Mouse (Mus musculus) Patski (cell line): ENCODE measurements around the gene Pex16. TPM values are rescaled to one million over a fixed set of nuclear protein-coding genes. Genes with fewer than 3 reads are reported as not detected.
A peak's percentile ranks its signal among the peaks of the same experiment; 100 is the strongest.

ENCODE experiments used
- ATAC-seq: fragments of 100-300 bp; one replicate; pipeline ENCODE4 v1.8.0; 2021
- CTCF ChIA-PET: fragments of 350-600 bp; sonication (Branson Sonifier 250); formaldehyde crosslinking; loops from one replicate; lab custom pipeline; 2022; ENCODE audit warnings: inconsistent platforms; lab: Charles Lee
- POLR2A ChIA-PET: fragments of 350-600 bp; sonication (Branson Sonifier 250); formaldehyde crosslinking; loops from one replicate; lab custom pipeline; 2022; ENCODE audit warnings: antibody characterized with exemption, inconsistent platforms; lab: Charles Lee
- DNase-seq: peaks from one replicate; pipeline ENCODE4 v3.0.0-alpha.2; 2011; ENCODE audit warnings: low read depth, low spot score
- H3K27me3 ChIP-seq: fragments of 371-371 bp; one replicate; pipeline ENCODE4 v1.5.1; 2021
- CTCF ChIP-seq: fragments of 100-300 bp; IDR thresholded peaks from one replicate; pipeline ENCODE4 v1.5.1; 2021
- in situ Hi-C: fragments of 300-500 bp; cut with MboI; formaldehyde crosslinking; loops from 3 replicates; pipeline ENCODE4 v1.11.1; 2018; ENCODE audit warnings: low pct_unique_long_range_greater_than_20kb, mixed read lengths
- polyA plus RNA-seq: library from polyadenylated mRNA; unstranded; gene quantifications from one replicate; pipeline ENCODE4 v1.2.3, GENCODE M21; 2021

Pex16 gene
- 21.4 TPM for polyA plus RNA-seq

GRCm38 (mm10) chr2:92374514-92374913 is at the start of gene Pex16, which contains the start of gene Large2:
Gene Pex16 (plus strand): TSS chr2:92374676.
Gene Large2 (minus strand): TSS chr2:92374869.
- ChIA-PET CTCF (interaction anchor here (1.0 to 1.3 kb wide), 4 partner anchors 14 to 111 kb away, joined by 3 to 4 read pairs (median 4); partner anchors contain the start of gene Cry2), POLR2A (interaction anchor here (1.9 kb wide), 1 partner anchor 59 kb away, joined by 5 read pairs; the partner anchor contains the start of gene Cry2)
- H3K27me3 ChIP-seq: no peaks in the 10 kb centered on the region
- no peak for DNase-seq
- in situ Hi-C loops: no loop called here
- TF ChIP-seq CTCF: no peak
- no peak for ATAC-seq

- H3K27me3 ChIP-seq: no peaks in the 10 kb centered on the region
- ChIA-PET POLR2A (interaction anchor here (0.6 kb wide), 1 partner anchor 578 kb away, joined by 3 read pairs; no protein-coding TSS in a partner anchor), CTCF (interaction anchor here (1.2 kb wide), 1 partner anchor 12 kb away, joined by 3 read pairs; no protein-coding TSS in a partner anchor)
- no peak for TF ChIP-seq CTCF
- DNase-seq: no peak
- in situ Hi-C loops: loop anchor here (10.0 kb wide), 1 partner anchor 331 kb away; no protein-coding TSS in a partner anchor
- no peak for ATAC-seq
These were observed 48.8 kb upstream of the Pex16 start for GRCm38 (mm10) chr2:92325676-92326075.

GRCm38 (mm10) chr2:92326221-92326620 is 48.3 kb upstream of the Pex16 start:
- no peak for TF ChIP-seq CTCF
- ATAC-seq: no peak
- ChIA-PET POLR2A (interaction anchor here (0.6 kb wide), 1 partner anchor 579 kb away, joined by 3 read pairs; no protein-coding TSS in a partner anchor), CTCF (interaction anchor here (1.2 kb wide), 1 partner anchor 33 kb away, joined by 3 read pairs; no protein-coding TSS in a partner anchor)
- in situ Hi-C loops: loop anchor here (10.0 kb wide), 1 partner anchor 331 kb away; no protein-coding TSS in a partner anchor
- H3K27me3 ChIP-seq: no peaks in the 10 kb centered on the region
- DNase-seq: no peak

GRCm38 (mm10) chr2:92327601-92328000 is 46.9 kb upstream of the Pex16 start:
- in situ Hi-C loops: loop anchor here (10.0 kb wide), 1 partner anchor 333 kb away; no protein-coding TSS in a partner anchor
- ChIA-PET CTCF (interaction anchor here (1.2 kb wide), 1 partner anchor 35 kb away, joined by 3 read pairs; no protein-coding TSS in a partner anchor), POLR2A (interaction anchor here (0.6 kb wide), 1 partner anchor 40 kb away, joined by 3 read pairs; no protein-coding TSS in a partner anchor)
- ATAC-seq: no peak
- DNase-seq: no peak
- TF ChIP-seq CTCF: no peak
- H3K27me3 ChIP-seq: no peaks in the 10 kb centered on the region

- no peak for ATAC-seq
- POLR2A ChIA-PET: no interaction called here
- CTCF ChIA-PET: no interaction called here
- no peak for DNase-seq
- no peak for TF ChIP-seq CTCF
- H3K27me3 ChIP-seq: no peaks in the 10 kb centered on the region
- in situ Hi-C loops: loop anchor here (10.0 kb wide), 1 partner anchor 333 kb away; no protein-coding TSS in a partner anchor
These were observed 46.3 kb upstream of the Pex16 start for GRCm38 (mm10) chr2:92328206-92328605.

GRCm38 (mm10) chr2:92330840-92331239 is 43.6 kb upstream of the Pex16 start:
- CTCF ChIA-PET: no interaction called here
- POLR2A ChIA-PET: no interaction called here
- DNase-seq (no peak), ATAC-seq (no peak)
- peak; percentile 72 for TF ChIP-seq CTCF
- in situ Hi-C loops: no loop called here
- H3K27me3 ChIP-seq: no peaks in the 10 kb centered on the region

- H3K27me3 ChIP-seq: no peaks in the 10 kb centered on the region
- ATAC-seq (no peak), DNase-seq (no peak)
- in situ Hi-C loops: no loop called here
- TF ChIP-seq CTCF: no peak
- ChIA-PET POLR2A (no interaction called here), CTCF (no interaction called here)
These were observed 43.1 kb upstream of the Pex16 start for GRCm38 (mm10) chr2:92331410-92331809.

GRCm38 (mm10) chr2:92331871-92332270 is 42.6 kb upstream of the Pex16 start:
- in situ Hi-C loops: no loop called here
- POLR2A ChIA-PET: no interaction called here
- ATAC-seq: no peak

GRCm38 (mm10) chr2:92342418-92342817 is 32.1 kb upstream of the Pex16 start:
- ATAC-seq (no peak), DNase-seq (no peak)
- POLR2A ChIA-PET: interaction anchor here (0.8 kb wide), 1 partner anchor 12 kb away, joined by 3 read pairs; no protein-coding TSS in a partner anchor
- H3K27me3 ChIP-seq: no peaks in the 10 kb centered on the region
- CTCF ChIA-PET: interaction anchor here (1.4 kb wide), 1 partner anchor 8 kb away, joined by 3 read pairs; no protein-coding TSS in a partner anchor
- TF ChIP-seq CTCF: no peak
- in situ Hi-C loops: no loop called here

More at GRCm38 (mm10) chr2:92331871-92332270, 42.6 kb upstream of the Pex16 start:
- CTCF ChIA-PET: interaction anchor here (1.0 kb wide), 1 partner anchor 108 kb away, joined by 3 read pairs; no protein-coding TSS in a partner anchor
- no peaks in the 10 kb centered on the region for H3K27me3 ChIP-seq
- TF ChIP-seq CTCF: no peak
- no peak for DNase-seq

- POLR2A ChIA-PET: no interaction called here
- H3K27me3 ChIP-seq: no peaks in the 10 kb centered on the region
- CTCF ChIA-PET: interaction anchor here (1.1 kb wide), 1 partner anchor 91 kb away, joined by 3 read pairs; no protein-coding TSS in a partner anchor
- DNase-seq: no peak
- in situ Hi-C loops: no loop called here
- ATAC-seq: no peak
- TF ChIP-seq CTCF: no peak
These were observed 27.3 kb upstream of the Pex16 start for GRCm38 (mm10) chr2:92347191-92347590.
